In the genomic region with DNA sequence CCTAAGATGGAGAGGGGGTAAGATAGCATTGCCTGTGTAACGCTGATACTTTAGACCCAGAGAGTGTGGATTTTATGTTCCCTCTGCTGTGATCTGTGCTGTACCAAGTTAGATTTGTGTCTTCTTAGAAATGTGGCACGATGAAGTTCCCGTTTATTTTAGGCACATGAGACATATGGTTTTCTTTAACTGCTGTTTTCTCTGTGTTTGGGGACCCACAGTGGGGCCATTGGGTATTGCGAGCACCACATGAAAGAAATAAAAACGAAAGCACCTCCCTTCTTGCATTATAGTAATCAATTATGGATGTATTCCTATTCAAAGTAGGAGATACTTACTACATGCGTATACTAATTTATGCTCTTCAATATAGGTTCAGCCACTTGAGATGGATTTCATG, we compare ENCODE assay signal across 10 mouse cellular contexts. TPM values are rescaled to one million over a fixed set of nuclear protein-coding genes. Genes with fewer than 3 reads are reported as not detected.
DNase-seq lines count a peak whose midpoint lies in the region; ATAC-seq lines count a peak whose summit lies in the region.
"Had no signal": no experiment of that assay in that cellular context is flagged by ENCODE, and none has a peak within 500 bp of the region (broad histone marks: within the 10 kb centered on the region; RNA-seq: fewer than 3 reads in every experiment).

No protein-coding gene starts in this region.

- no peak overlapping the region for H3K4me3 ChIP-seq in hindbrain, embryonic 16.5 days (ENCODE audit: low read length)
- no peak overlapping the region for H3K4me3 ChIP-seq in hindbrain, embryonic 14.5 days (replicated peaks; ENCODE audit: low read length)
- H3K4me3 ChIP-seq: liver, embryonic 13.5 days had no signal

- no peak for DNase-seq in hindbrain, embryonic 14.5 days (ENCODE audit: low spot score)
- peak; percentile 13 for DNase-seq in 3134 (ENCODE audit: extremely low read depth, insufficient read length, low spot score)
- DNase-seq in CD4-positive, CD25-positive, alpha-beta regulatory T cell, adult 2 months (ENCODE audit: low read depth, low spot score) = peak; percentile 47
- DNase-seq in adrenal gland, postnatal 36 days = no peak
- DNase-seq in layer of hippocampus, postnatal 25 days (ENCODE audit: extremely low spot score in 1 of 2, low spot score in 1 of 2) = no peak

- H3K9ac ChIP-seq in hindbrain, embryonic 16.5 days (ENCODE audit: low read depth, low read length) = no peak overlapping the region
- no peak overlapping the region for H3K9ac ChIP-seq in hindbrain, embryonic 14.5 days
- H3K9ac ChIP-seq: liver, embryonic 13.5 days had no signal

- no peak overlapping the region for H3K27ac ChIP-seq in hindbrain, embryonic 16.5 days (ENCODE audit: low read depth, low read length)
- H3K27ac ChIP-seq in hindbrain, embryonic 14.5 days = no peak overlapping the region
- H3K27ac ChIP-seq: liver, embryonic 13.5 days; macrophage had no signal

- H3K9me3 ChIP-seq in hindbrain, embryonic 16.5 days (ENCODE audit: control insufficient read depth, low read length) = no peaks in the 10 kb centered on the region
- peaks cover 6% of the 10 kb centered on the region; the same call in 1 of the 2 replicates for H3K9me3 ChIP-seq in hindbrain, embryonic 14.5 days (ENCODE audit: control insufficient read depth, low read length)
- H3K9me3 ChIP-seq: liver, embryonic 13.5 days had no signal

- no peak overlapping the region for H3K4me2 ChIP-seq in hindbrain, embryonic 16.5 days (ENCODE audit: low read length)
- no peak overlapping the region for H3K4me2 ChIP-seq in hindbrain, embryonic 14.5 days (replicated peaks)
- H3K4me2 ChIP-seq: liver, embryonic 13.5 days had no signal

- WGBS in hindbrain, embryonic 16.5 days = 72% methylated on average over 6 of the region's 6 CpGs
- WGBS in hindbrain, embryonic 14.5 days = 80% methylated on average over 6 of the region's 6 CpGs

- H3K4me1 ChIP-seq in hindbrain, embryonic 16.5 days (ENCODE audit: control insufficient read depth, insufficient read depth, low read depth, low read length) = no peaks in the 10 kb centered on the region
- H3K4me1 ChIP-seq in hindbrain, embryonic 14.5 days (replicated peaks; ENCODE audit: control insufficient read depth, insufficient read depth, low read length) = no peaks in the 10 kb centered on the region
- H3K4me1 ChIP-seq: liver, embryonic 13.5 days had no signal

- H3K36me3 ChIP-seq in hindbrain, embryonic 16.5 days (ENCODE audit: control insufficient read depth, insufficient read depth, low read length) = no peaks in the 10 kb centered on the region
- no peaks in the 10 kb centered on the region for H3K36me3 ChIP-seq in hindbrain, embryonic 14.5 days (replicated peaks; ENCODE audit: control insufficient read depth, insufficient read depth)
- H3K36me3 ChIP-seq: G1E; liver, embryonic 13.5 days had no signal

- no peaks in the 10 kb centered on the region for H3K27me3 ChIP-seq in hindbrain, embryonic 16.5 days (replicated peaks; ENCODE audit: control insufficient read depth, insufficient read depth, low read length)
- H3K27me3 ChIP-seq in hindbrain, embryonic 14.5 days (ENCODE audit: control insufficient read depth, insufficient read depth, low read length) = no peaks in the 10 kb centered on the region

- ATAC-seq in hindbrain, embryonic 16.5 days = 0 out of 2 replicates have a peak, but pooled peaks have one; percentile 9
- no peak for ATAC-seq in hindbrain, embryonic 14.5 days (ENCODE audit: low FRiP score)
- peak; percentile 39; the same call in 1 of the 2 replicates for ATAC-seq in granulocyte monocyte progenitor cell, adult 5-6 weeks (replicated peaks; ENCODE audit: poor library complexity, severe bottlenecking)

RNA-seq across cellular contexts. Expression of a gene that starts 31.0 kb away (rescaled TPM):
- polyA plus RNA-seq in hindbrain, embryonic 16.5 days (2015; fragmentation: Nextera tagmentation; extraction: Ambion mirVana) = 42.8 and 50.8 TPM in 2 replicates
- 54.8 and 76.0 TPM in 2 replicates for polyA plus RNA-seq in hindbrain, embryonic 14.5 days (2014; fragmentation: Nextera tagmentation; extraction: Ambion mirVana)
- not detected in 2 replicates for total RNA-seq in granulocyte monocyte progenitor cell, adult 5-6 weeks (2014; fragmentation: Nextera tagmentation)
- not detected in 2 replicates for total RNA-seq in granulocyte monocyte progenitor cell, adult 5-6 weeks (2017)
- 10 to 100 TPM in 1 of 2 experiments, 1 to 10 TPM in 1; 7.3 to 11.3 TPM for total RNA-seq in adrenal gland, postnatal 36 days (2021)
- total RNA-seq in layer of hippocampus, postnatal 25 days (2021) = 1 to 10 TPM; 1.8 to 2.3 TPM
- polyA plus RNA-seq: G1E, macrophage had no signal

RNA-seq across cellular contexts. Expression of a gene that starts 44.5 kb away (rescaled TPM):
- polyA plus RNA-seq in hindbrain, embryonic 16.5 days (2015; fragmentation: Nextera tagmentation; extraction: Ambion mirVana) = 1.2 and 1.7 TPM in 2 replicates
- 1.1 and 1.2 TPM in 2 replicates for polyA plus RNA-seq in hindbrain, embryonic 14.5 days (2014; fragmentation: Nextera tagmentation; extraction: Ambion mirVana)
- total RNA-seq in granulocyte monocyte progenitor cell, adult 5-6 weeks (2014; fragmentation: Nextera tagmentation) = 11.2 and 13.4 TPM in 2 replicates
- 7.8 and 14.1 TPM in 2 replicates for total RNA-seq in granulocyte monocyte progenitor cell, adult 5-6 weeks (2017)
- 1 to 10 TPM; 3.4 to 3.8 TPM for total RNA-seq in adrenal gland, postnatal 36 days (2021)
- total RNA-seq in layer of hippocampus, postnatal 25 days (2021) = under 1 TPM; 0.52 to 0.59 TPM
- polyA plus RNA-seq: G1E had no signal

Comparison
In these comparisons a context has a peak if more than half of its experiments do, and no peak if none do; other contexts are left out.
1. DNase-seq: peak in 3134 (single experiment) and CD4-positive, CD25-positive, alpha-beta regulatory T cell, adult 2 months (single experiment); none in hindbrain, embryonic 14.5 days (single experiment), adrenal gland, postnatal 36 days (0 of 2) and layer of hippocampus, postnatal 25 days (0 of 2).